Mouse (Mus musculus) thymus, adult 2 months (tissue): Measurements from ENCODE around the gene Adgrb3.

Experiments used
- CTCF ChIP-seq: fragments of 200-500 bp; IDR thresholded peaks from 2 replicates; pipeline ENCODE4 v1.5.1; 2012; ENCODE audit warnings: mild to moderate bottlenecking, control low read depth, low read length, moderate library complexity, borderline replicate concordance; ENCODE audit not compliant: control insufficient read depth, poor library complexity, insufficient read depth; ENCODE audit errors: extremely low read depth
- POLR2A ChIP-seq: fragments of 200-500 bp; IDR thresholded peaks from 2 replicates; pipeline ENCODE4 v1.6.1; 2012; ENCODE audit warnings: mild to moderate bottlenecking, low read length, control low read depth, moderate library complexity; ENCODE audit not compliant: control insufficient read depth, poor library complexity, insufficient read depth; ENCODE audit errors: extremely low read depth

DNA sequence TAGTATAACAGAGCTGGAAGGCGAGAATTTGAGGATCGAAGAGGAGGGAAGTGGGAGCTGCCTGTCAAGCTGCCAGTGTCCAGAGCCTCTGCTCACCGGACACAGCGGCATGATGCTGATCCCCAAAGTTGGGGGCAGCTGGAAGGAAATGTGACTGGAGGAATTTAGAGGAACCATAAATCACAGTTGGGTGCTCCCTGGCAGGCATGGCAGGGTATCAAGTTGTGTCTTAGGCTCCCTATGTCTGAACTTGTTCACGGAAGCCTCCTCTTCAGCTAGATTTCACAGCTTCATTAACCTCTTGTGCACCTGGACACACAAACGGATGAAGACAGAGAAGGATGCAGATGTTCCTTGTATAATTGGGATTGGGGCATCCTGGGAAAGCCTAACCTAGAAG is 722.8 kb downstream of the Adgrb3 start:
- TF ChIP-seq CTCF = no peak
- TF ChIP-seq POLR2A = no peak
